Mouse (Mus musculus): ENCODE results near the gene Supt5. TPM values are rescaled to one million over a fixed set of nuclear protein-coding genes. Genes with fewer than 3 reads are reported as not detected.
A peak's percentile ranks its signal among the peaks of the same experiment; 100 is the strongest.

The Supt5 gene
- polyA plus RNA-seq, 1 experiment from 2014 or later = 127 TPM

GRCm38 (mm10) chr7:28368276-28368920 lies 29.9 kb upstream of the Supt5 start:
- no peak for TF ChIP-seq CTCF (IDR thresholded peaks at IDR 0.05)
- DNase-seq (ENCODE audit: low read depth, low spot score) (no peak), ATAC-seq (no peak)
- H3K27me3 ChIP-seq = no peaks in the 10 kb centered on the region
- in situ Hi-C loops (cut with MboI; ENCODE audit: low pct_unique_long_range_greater_than_20kb) = no loop called here
- ChIA-PET CTCF (interaction anchor here (1.1 kb wide), 1 partner anchor 24 kb away, joined by 3 read pairs; no protein-coding TSS in a partner anchor), POLR2A (interaction anchor here (1.2 kb wide), 2 partner anchors 12 to 17 kb away, joined by 3 read pairs; no protein-coding TSS in a partner anchor)

GRCm38 (mm10) chr7:28367663-28368275 lies 29.2 kb upstream of the Supt5 start:
- ATAC-seq (no peak), DNase-seq (ENCODE audit: low read depth, low spot score) (no peak)
- ChIA-PET CTCF (no interaction called here), POLR2A (interaction anchor here (1.2 kb wide), 1 partner anchor 16 kb away, joined by 3 read pairs; no protein-coding TSS in a partner anchor)
- in situ Hi-C loops (cut with MboI; ENCODE audit: low pct_unique_long_range_greater_than_20kb) = no loop called here
- TF ChIP-seq CTCF (IDR thresholded peaks at IDR 0.05) = no peak
- no peaks in the 10 kb centered on the region for H3K27me3 ChIP-seq

GRCm38 (mm10) chr7:28362441-28363060 lies 24.0 kb upstream of the Supt5 start:
- no peaks in the 10 kb centered on the region for H3K27me3 ChIP-seq
- in situ Hi-C loops (cut with MboI; ENCODE audit: low pct_unique_long_range_greater_than_20kb) = no loop called here
- ATAC-seq (no peak), DNase-seq (ENCODE audit: low read depth, low spot score) (no peak)
- ChIA-PET POLR2A (interaction anchor here (1.8 kb wide), 1 partner anchor 9 kb away, joined by 6 read pairs; no protein-coding TSS in a partner anchor), CTCF (interaction anchor here (1.5 kb wide), 1 partner anchor 9 kb away, joined by 3 read pairs; no protein-coding TSS in a partner anchor)
- TF ChIP-seq CTCF (IDR thresholded peaks at IDR 0.05) = no peak

- TF ChIP-seq CTCF (IDR thresholded peaks at IDR 0.05) = no peak
- no peaks in the 10 kb centered on the region for H3K27me3 ChIP-seq
- in situ Hi-C loops (cut with MboI; ENCODE audit: low pct_unique_long_range_greater_than_20kb) = no loop called here
- POLR2A ChIA-PET = interaction anchor here (1.8 kb wide), 1 partner anchor 9 kb away, joined by 6 read pairs; no protein-coding TSS in a partner anchor
- DNase-seq (ENCODE audit: low read depth, low spot score) = no peak
- ATAC-seq = no peak
- CTCF ChIA-PET = interaction anchor here (1.5 kb wide), 1 partner anchor 8 kb away, joined by 3 read pairs; no protein-coding TSS in a partner anchor
Observed at GRCm38 (mm10) chr7:28361647-28362341, 23.2 kb upstream of the Supt5 start.

GRCm38 (mm10) chr7:28360291-28360690 lies 21.7 kb upstream of the Supt5 start:
- ATAC-seq = no peak
- in situ Hi-C loops (cut with MboI; ENCODE audit: low pct_unique_long_range_greater_than_20kb) = no loop called here
- no peak for TF ChIP-seq CTCF (IDR thresholded peaks at IDR 0.05)
- POLR2A ChIA-PET = no interaction called here
- no peaks in the 10 kb centered on the region for H3K27me3 ChIP-seq
- no peak for DNase-seq (ENCODE audit: low read depth, low spot score)
- CTCF ChIA-PET = interaction anchor here (1.3 kb wide), 1 partner anchor 11 kb away, joined by 3 read pairs; no protein-coding TSS in a partner anchor

- ChIA-PET CTCF (interaction anchor here (1.2 to 1.3 kb wide), 2 partner anchors 12 to 13 kb away, joined by 3 read pairs; no protein-coding TSS in a partner anchor), POLR2A (interaction anchor here (0.8 kb wide), 1 partner anchor 16 kb away, joined by 4 read pairs; no protein-coding TSS in a partner anchor)
- in situ Hi-C loops (cut with MboI; ENCODE audit: low pct_unique_long_range_greater_than_20kb) = no loop called here
- no peak for TF ChIP-seq CTCF (IDR thresholded peaks at IDR 0.05)
- no peak for ATAC-seq
- no peak for DNase-seq (ENCODE audit: low read depth, low spot score)
- no peaks in the 10 kb centered on the region for H3K27me3 ChIP-seq
Observed at GRCm38 (mm10) chr7:28359854-28360253, 21.3 kb upstream of the Supt5 start.

- CTCF ChIA-PET = interaction anchor here (1.2 to 2.5 kb wide), 4 partner anchors 9 to 29 kb away, joined by 3 to 14 read pairs (median 6); no protein-coding TSS in a partner anchor
- ATAC-seq (no peak), DNase-seq (ENCODE audit: low read depth, low spot score) (no peak)
- in situ Hi-C loops (cut with MboI; ENCODE audit: low pct_unique_long_range_greater_than_20kb) = no loop called here
- TF ChIP-seq CTCF (IDR thresholded peaks at IDR 0.05) = no peak
- POLR2A ChIA-PET = interaction anchor here (0.5 to 2.8 kb wide), 3 partner anchors 13 to 38 kb away, joined by 3 to 12 read pairs (median 3); partner anchors contain the start of gene Plekhg2
- H3K27me3 ChIP-seq = no peaks in the 10 kb centered on the region
Observed at GRCm38 (mm10) chr7:28358431-28358830, 19.9 kb upstream of the Supt5 start.

GRCm38 (mm10) chr7:28357984-28358383 lies 19.4 kb upstream of the Supt5 start:
- no peak for DNase-seq (ENCODE audit: low read depth, low spot score)
- H3K27me3 ChIP-seq = no peaks in the 10 kb centered on the region
- no peak for TF ChIP-seq CTCF (IDR thresholded peaks at IDR 0.05)
- in situ Hi-C loops (cut with MboI; ENCODE audit: low pct_unique_long_range_greater_than_20kb) = no loop called here
- ChIA-PET POLR2A (interaction anchor here (1.0 to 2.8 kb wide), 4 partner anchors 14 to 28 kb away, joined by 3 to 12 read pairs (median 3); partner anchors contain the start of gene Plekhg2), CTCF (interaction anchor here (1.2 to 2.5 kb wide), 4 partner anchors 9 to 30 kb away, joined by 3 to 14 read pairs (median 6); no protein-coding TSS in a partner anchor)
- peak; percentile 57 for ATAC-seq

GRCm38 (mm10) chr7:28356981-28357380 lies 18.4 kb upstream of the Supt5 start:
- no peaks in the 10 kb centered on the region for H3K27me3 ChIP-seq
- in situ Hi-C loops (cut with MboI; ENCODE audit: low pct_unique_long_range_greater_than_20kb) = no loop called here
- POLR2A ChIA-PET = interaction anchor here (1.0 to 2.8 kb wide), 3 partner anchors 15 to 25 kb away, joined by 3 to 12 read pairs (median 3); partner anchors contain the start of gene Plekhg2
- no peak for TF ChIP-seq CTCF (IDR thresholded peaks at IDR 0.05)
- DNase-seq (ENCODE audit: low read depth, low spot score) (no peak), ATAC-seq (peak; percentile 33)
- CTCF ChIA-PET = interaction anchor here (1.4 to 2.5 kb wide), 4 partner anchors 8 to 31 kb away, joined by 3 to 14 read pairs (median 6); no protein-coding TSS in a partner anchor

- TF ChIP-seq CTCF (IDR thresholded peaks at IDR 0.05) = no peak
- CTCF ChIA-PET = no interaction called here
- DNase-seq (ENCODE audit: low read depth, low spot score) = no peak
- no peaks in the 10 kb centered on the region for H3K27me3 ChIP-seq
- POLR2A ChIA-PET = no interaction called here
- ATAC-seq = no peak
- in situ Hi-C loops (cut with MboI; ENCODE audit: low pct_unique_long_range_greater_than_20kb) = no loop called here
Observed at GRCm38 (mm10) chr7:28355221-28355620, 16.7 kb upstream of the Supt5 start.
